Mouse (Mus musculus) adrenal gland, postnatal 10 days (tissue): ENCODE measurements at regions not wholly inside any gene's neighbourhood (a gene's known extent, or its start where the extent isn't known, plus 50 kb on each side); places are given as distances from the start of the nearest gene placed in this dataset.

Experiments used
- DNase-seq: peaks from one replicate; pipeline ENCODE4 v3.0.0; 2021; ENCODE audit warnings: mixed read lengths

GRCm38 (mm10) chr14:95424302-95424701 lies 456.8 kb upstream of the 4921530L21Rik start:
- DNase-seq, result peak; percentile 10

- DNase-seq, result no peak
Measured at GRCm38 (mm10) chr14:95434250-95434649, 446.8 kb upstream of the 4921530L21Rik start.
